Mouse (Mus musculus): ENCODE results near the gene Stx1b. TPM values are rescaled to one million over a fixed set of nuclear protein-coding genes. Genes with fewer than 3 reads are reported as not detected.
A peak's percentile ranks its signal among the peaks of the same experiment; 100 is the strongest.

The Stx1b gene
- total and polyA plus RNA-seq, 3 experiments: 0.08 to 0.31 TPM; not detected in 1

DNA sequence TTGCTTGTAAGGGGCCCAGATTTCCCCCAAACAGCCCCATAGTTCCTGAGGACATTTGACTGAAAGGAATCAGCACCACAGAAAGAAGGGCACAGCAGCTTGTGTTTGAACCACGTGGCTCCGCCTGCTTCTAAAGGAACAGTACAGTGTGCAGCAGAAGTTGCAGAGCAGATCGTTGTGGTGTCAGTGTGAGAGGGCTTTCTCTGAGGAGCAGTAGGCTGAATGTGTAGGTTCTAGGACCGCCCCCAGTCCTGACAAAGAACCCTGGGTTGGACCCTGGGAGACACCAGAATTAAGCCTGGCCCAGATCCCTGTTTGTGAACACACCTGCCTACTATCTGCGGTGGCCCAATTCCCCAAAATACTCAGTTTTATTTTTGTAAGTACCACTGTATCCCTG, 53.1 kb downstream of the Stx1b start:
- in situ Hi-C loops (cut with MboI; ENCODE audit: low pct_ligation_motif_present, low pct_unique_long_range_greater_than_20kb, low sequenced_read_pairs): loop anchor here (5.0 to 25.0 kb wide), 2 partner anchors 409 to 1054 kb away; no protein-coding TSS in a partner anchor
- DNase-seq (ENCODE audit: extremely low read depth): peak; percentile 43
- peak overlapping the region; percentile 65 for H3K27ac ChIP-seq (ENCODE audit: insufficient read depth, low read depth)
- peak overlapping the region; percentile 77 to 87 (median 78) for H3K4me3 ChIP-seq (replicated peaks in 1 of 3; ENCODE audit: low read depth in 2 of 3, low read length in 2 of 3, poor library complexity in 1 of 3)
- peaks cover 13 to 39% of the 10 kb centered on the region in 2 experiments for H3K36me3 ChIP-seq (replicated peaks in 1 of 2; ENCODE audit: control insufficient read depth in 1 of 2, insufficient read depth in 1 of 2, low read length in 1 of 2)
- H3K4me1 ChIP-seq (ENCODE audit: control insufficient read depth in 1 of 2, insufficient read depth in 2 of 2): peaks cover 5 to 65% of the 10 kb centered on the region in 2 experiments
- H3K4me2 ChIP-seq (ENCODE audit: insufficient read depth, low read depth, poor library complexity, severe bottlenecking): peak overlapping the region; percentile 72
- peak; percentile 88 for TF ChIP-seq MXI1 (IDR thresholded peaks at IDR 0.05; ENCODE audit: low read depth, low read length)
- no peak for TF ChIP-seq ZMIZ1 (IDR thresholded peaks at IDR 0.05; ENCODE audit: low read depth, low read length)
- TF ChIP-seq MAX (IDR thresholded peaks at IDR 0.05; ENCODE audit: low read length): peak; percentile 93
- TF ChIP-seq HCFC1 (IDR thresholded peaks at IDR 0.05; ENCODE audit: low read depth, low read length): no peak; the same call in 1 of the 2 replicates
- TF ChIP-seq NRF1 (IDR thresholded peaks at IDR 0.05; ENCODE audit: low read depth, low read length): no peak
- peak; percentile 11; the same call in 1 of the 2 replicates for TF ChIP-seq TBP (conservative IDR thresholded peaks at IDR 0.05; ENCODE audit: low read depth, low read length)
- TF ChIP-seq ELF1 (IDR thresholded peaks at IDR 0.05; ENCODE audit: low read depth, low read length): no peak
- TF ChIP-seq JUND (conservative IDR thresholded peaks at IDR 0.05; ENCODE audit: low read depth, low read length): no peak
- TF ChIP-seq MAZ (IDR thresholded peaks at IDR 0.05; ENCODE audit: low read depth, low read length): peak; percentile 47; the same call in 1 of the 2 replicates
- TF ChIP-seq RCOR1 (conservative IDR thresholded peaks at IDR 0.05; ENCODE audit: low read depth, low read length): no peak
- TF ChIP-seq MEF2A (IDR thresholded peaks at IDR 0.05; ENCODE audit: borderline replicate concordance, low read depth, low read length): no peak
- no peak for TF ChIP-seq ZC3H11A (IDR thresholded peaks at IDR 0.05; ENCODE audit: low read depth, low read length)
- TF ChIP-seq MAFK (IDR thresholded peaks at IDR 0.05; ENCODE audit: insufficient replicate concordance, low read length): no peak
- TF ChIP-seq SMC3 (IDR thresholded peaks at IDR 0.05; ENCODE audit: low read depth, low read length): no peak
- no peak for TF ChIP-seq E2F4 (IDR thresholded peaks at IDR 0.05; ENCODE audit: insufficient replicate concordance, low read depth, low read length)
- no peak for TF ChIP-seq NELFE (IDR thresholded peaks at IDR 0.05; ENCODE audit: low read depth, low read length)
- peak; percentile 51; the same call in 1 of the 2 replicates for TF ChIP-seq POLR2A (IDR thresholded peaks at IDR 0.05; ENCODE audit: low read depth, low read length)
- no peak for TF ChIP-seq ZKSCAN1 (IDR thresholded peaks at IDR 0.05; ENCODE audit: borderline replicate concordance, low read depth, low read length)
- TF ChIP-seq UBTF (IDR thresholded peaks at IDR 0.05; ENCODE audit: low read depth, low read length): no peak
- TF ChIP-seq MYC (IDR thresholded peaks at IDR 0.05; ENCODE audit: low read depth, low read length): peak; percentile 81
- 0 out of 2 replicates have a peak, but pooled peaks have one; percentile 48 for TF ChIP-seq SIN3A (IDR thresholded peaks at IDR 0.05; ENCODE audit: low read length)
- H3K9me3 ChIP-seq (replicated peaks; ENCODE audit: low read length): no peaks in the 10 kb centered on the region
- dilution Hi-C loops (cut with MboI; ENCODE audit: extremely low pct_ligation_motif_present, extremely low pct_unique_long_range_greater_than_20kb, low sequenced_read_pairs): no loop called here
- H3K9ac ChIP-seq (ENCODE audit: insufficient read depth, low read depth): peak overlapping the region; percentile 72
- no peaks in the 10 kb centered on the region for H3K27me3 ChIP-seq (replicated peaks)
- peaks cover 14% of the 10 kb centered on the region for H3K79me2 ChIP-seq (replicated peaks; ENCODE audit: control insufficient read depth, extremely low read depth, insufficient read depth, poor library complexity, severe bottlenecking)

Measured in CH12.LX (cell line).